Mouse (Mus musculus) cerebellum, postnatal 14 days (tissue): Measurements from ENCODE around the gene Mptx1.
"Not testable (repeated sequence)": the region's sequence is repeated elsewhere in the genome, so short reads cannot be mapped to it uniquely, and the experiment has no call there.

ENCODE experiments used
- DNase-seq, 2 experiments: peaks; one replicate each; pipeline ENCODE4 v3.0.0; 2021; ENCODE audit warnings: mixed read lengths in 2 of 2

Gene Mptx1

GRCm38 (mm10) chr1:174330218-174330617 is at the start of gene Mptx1:
TSS of gene Mptx1 (plus strand) at chr1:174330518.
- no peak for DNase-seq

- DNase-seq = no peak
Measured at GRCm38 (mm10) chr1:174303162-174303561, 27.2 kb upstream of the Mptx1 start.

- no peak for DNase-seq
Measured at GRCm38 (mm10) chr1:174317308-174317707, 13.0 kb upstream of the Mptx1 start.

GRCm38 (mm10) chr1:174353636-174354035 is 23.3 kb downstream of the Mptx1 start:
- DNase-seq = not testable (repeated sequence)

GRCm38 (mm10) chr1:174354640-174355039 is 24.3 kb downstream of the Mptx1 start:
- no peak for DNase-seq

GRCm38 (mm10) chr1:174364882-174365451 is 34.6 kb downstream of the Mptx1 start, which contains the start of gene Olfr417:
TSS of gene Olfr417 (plus strand) at chr1:174365122.
- no peak for DNase-seq

GRCm38 (mm10) chr1:174373799-174374198 is 43.5 kb downstream of the Mptx1 start:
- DNase-seq = no peak
